Mouse (Mus musculus): ENCODE measurements around the gene Gm266.

The Gm266 gene

GRCm38 (mm10) chr12:111454021-111454420 lies 31.6 kb downstream of the Gm266 start:
- no peak for DNase-seq (ENCODE audit: low spot score)

- DNase-seq (ENCODE audit: low spot score): no peak
Observed at GRCm38 (mm10) chr12:111451561-111451960, 34.1 kb downstream of the Gm266 start.

- no peak for DNase-seq (ENCODE audit: low spot score)
Observed at GRCm38 (mm10) chr12:111450359-111450758, 35.3 kb downstream of the Gm266 start.

- DNase-seq (ENCODE audit: low spot score): peak; percentile 48
Observed at GRCm38 (mm10) chr12:111448931-111449705, 36.5 kb downstream of the Gm266 start.

- no peak for DNase-seq (ENCODE audit: low spot score)
Observed at GRCm38 (mm10) chr12:111447898-111448760, 37.5 kb downstream of the Gm266 start.

GRCm38 (mm10) chr12:111447350-111447749 lies 38.3 kb downstream of the Gm266 start:
- DNase-seq (ENCODE audit: low spot score): peak; percentile 50

GRCm38 (mm10) chr12:111446745-111447144 lies 38.9 kb downstream of the Gm266 start:
- no peak for DNase-seq (ENCODE audit: low spot score)

GRCm38 (mm10) chr12:111445890-111446613 lies 39.6 kb downstream of the Gm266 start:
- no peak for DNase-seq (ENCODE audit: low spot score)

GRCm38 (mm10) chr12:111445161-111445889 lies 40.3 kb downstream of the Gm266 start:
- no peak for DNase-seq (ENCODE audit: low spot score)

GRCm38 (mm10) chr12:111443921-111444831 lies 41.4 kb downstream of the Gm266 start:
- DNase-seq (ENCODE audit: low spot score): peak; percentile 66

- DNase-seq (ENCODE audit: low spot score): peak; percentile 74
Observed at GRCm38 (mm10) chr12:111443011-111443870, 42.4 kb downstream of the Gm266 start.

GRCm38 (mm10) chr12:111442309-111443010 lies 43.2 kb downstream of the Gm266 start, which contains the start of gene Tnfaip2:
Gene Tnfaip2 (plus strand): TSS chr12:111442469.
- peak; percentile 56 for DNase-seq (ENCODE audit: low spot score)

- no peak for DNase-seq (ENCODE audit: low spot score)
Observed at GRCm38 (mm10) chr12:111441523-111441922, 44.1 kb downstream of the Gm266 start.

- DNase-seq (ENCODE audit: low spot score): no peak
Observed at GRCm38 (mm10) chr12:111440701-111441373, 44.8 kb downstream of the Gm266 start.

GRCm38 (mm10) chr12:111438850-111439249 lies 46.8 kb downstream of the Gm266 start:
- DNase-seq (ENCODE audit: low spot score): no peak

GRCm38 (mm10) chr12:111437222-111437900 lies 48.3 kb downstream of the Gm266 start:
- peak; percentile 69 for DNase-seq (ENCODE audit: low spot score)

GRCm38 (mm10) chr12:111436640-111437039 lies 49.0 kb downstream of the Gm266 start:
- DNase-seq (ENCODE audit: low spot score): peak; percentile 58

- no peak for DNase-seq (ENCODE audit: low spot score)
Observed at GRCm38 (mm10) chr12:111436170-111436569, 49.5 kb downstream of the Gm266 start.

Measured in adipocyte (in vitro differentiated cells).